Mouse (Mus musculus): ENCODE measurements around the gene Rpl36.

- TF ChIP-seq CTCF (IDR thresholded peaks at IDR 0.05; ENCODE audit: extremely low read depth, insufficient read length, insufficient replicate concordance, low read depth, low read length) (no peak), POLR2A (IDR thresholded peaks at IDR 0.05; ENCODE audit: low read depth, low read length) (no peak)
Observed at GRCm38 (mm10) chr17:56572939-56573338, 40.3 kb upstream of the Rpl36 start.

Data from small intestine, adult 2 months (tissue).